Mouse (Mus musculus): ENCODE results near the gene Cd164l2. TPM values are rescaled to one million over a fixed set of nuclear protein-coding genes. Genes with fewer than 3 reads are reported as not detected.

Gene Cd164l2
- total RNA-seq, 2 experiments from 2014 or later = 1.3 to 1.5 TPM

DNA sequence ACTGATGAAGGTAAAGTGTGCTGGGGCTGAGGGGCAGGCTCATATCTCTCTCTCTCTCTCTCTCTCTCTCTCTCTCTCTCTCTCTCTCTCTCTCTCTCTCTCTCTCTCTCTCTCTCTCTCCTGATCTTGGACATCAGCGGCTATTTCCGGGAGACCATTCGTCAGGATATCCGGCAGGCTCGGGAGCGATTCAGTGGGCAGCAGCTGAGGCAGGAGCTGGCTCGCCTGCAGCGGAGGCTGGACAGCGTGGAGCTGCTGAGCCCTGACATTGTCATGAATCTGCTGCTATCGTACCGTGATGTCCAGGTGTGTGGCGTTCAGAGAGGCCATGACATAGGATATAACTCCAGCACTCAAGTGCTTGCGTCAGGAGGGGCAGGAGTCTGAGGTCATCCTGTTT, 31.6 kb downstream of the Cd164l2 start:
- DNase-seq (ENCODE audit: extremely low spot score in 1 of 2, low spot score in 2 of 2) = no peak
- intact Hi-C loops (cut with DNase I) = no loop called here

DNA sequence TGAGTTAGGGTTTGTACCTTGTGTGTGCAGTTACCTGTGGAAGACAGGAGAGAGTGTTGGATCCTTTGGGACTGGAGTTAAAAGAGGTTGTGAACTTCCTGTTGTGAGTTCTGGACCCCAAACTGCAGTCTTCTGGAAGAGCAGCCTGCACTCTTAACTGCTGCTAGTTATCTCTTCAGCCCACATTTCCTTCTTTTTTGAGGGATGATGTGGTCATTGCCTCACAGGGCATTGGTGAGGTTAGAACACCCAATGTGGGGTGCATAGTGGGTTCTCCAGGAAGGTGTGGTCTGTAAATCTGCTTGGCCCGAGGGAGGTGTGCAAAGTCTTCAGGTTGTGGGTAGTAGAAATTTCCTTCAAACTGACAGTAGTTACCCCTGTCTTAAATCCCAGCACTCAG, 32.4 kb downstream of the Cd164l2 start:
- DNase-seq (ENCODE audit: extremely low spot score in 1 of 2, low spot score in 2 of 2) = no peak
- intact Hi-C loops (cut with DNase I) = no loop called here

DNA sequence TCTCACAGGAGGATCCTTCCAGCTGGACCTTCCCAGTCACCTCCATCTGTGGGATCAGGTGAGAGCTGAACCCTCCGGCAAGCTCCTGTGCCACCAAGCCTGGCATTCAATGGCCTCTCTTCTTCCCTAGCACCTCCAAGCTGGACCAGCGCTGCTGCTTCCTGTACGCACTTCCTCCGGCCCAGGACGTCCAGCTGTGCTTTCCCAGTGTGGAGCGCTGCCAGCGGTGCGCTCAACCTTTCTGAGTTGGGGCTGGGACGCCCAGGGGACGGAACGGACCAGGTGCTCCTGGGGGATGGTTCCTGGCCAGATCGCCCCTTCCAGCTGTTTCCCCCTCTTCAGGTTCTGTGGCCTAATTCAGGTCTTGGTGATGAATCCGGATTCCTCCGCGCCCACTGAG, 35.1 kb downstream of the Cd164l2 start:
- intact Hi-C loops (cut with DNase I) = no loop called here
- peak in 1 of 2 experiments; percentile 50 for DNase-seq (ENCODE audit: extremely low spot score in 1 of 2, low spot score in 2 of 2)

DNA sequence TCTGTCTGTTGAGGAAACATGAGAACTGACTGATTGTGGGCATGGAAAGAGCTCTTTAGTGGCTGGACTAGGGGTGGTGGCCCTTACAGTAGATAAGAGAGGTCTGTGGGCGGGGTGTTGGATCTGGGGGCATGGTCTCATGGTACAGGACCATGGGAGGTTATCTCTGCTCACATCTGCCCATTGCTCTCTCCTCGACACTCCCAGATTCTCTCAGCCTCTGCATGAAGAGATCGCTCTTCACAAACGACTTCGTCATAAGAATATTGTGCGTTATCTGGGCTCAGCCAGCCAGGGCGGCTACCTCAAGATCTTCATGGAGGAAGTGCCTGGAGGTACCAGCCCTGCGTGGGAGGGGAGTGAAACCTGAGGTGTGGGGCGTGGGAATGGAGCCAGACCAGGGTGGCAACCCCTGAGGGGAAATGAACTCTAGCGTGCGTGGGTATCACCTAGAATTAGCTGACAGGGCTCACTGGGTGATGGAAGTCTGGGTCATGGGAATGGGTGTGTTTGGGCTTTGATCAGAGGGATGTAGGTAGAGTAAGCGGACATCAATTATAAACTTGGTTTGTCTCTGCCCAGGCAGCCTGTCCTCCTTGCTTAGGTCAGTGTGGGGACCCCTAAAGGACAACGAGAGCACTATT, 36.0 kb downstream of the Cd164l2 start:
- intact Hi-C loops (cut with DNase I) = no loop called here
- DNase-seq (ENCODE audit: extremely low spot score in 1 of 2, low spot score in 2 of 2) = no peak

DNA sequence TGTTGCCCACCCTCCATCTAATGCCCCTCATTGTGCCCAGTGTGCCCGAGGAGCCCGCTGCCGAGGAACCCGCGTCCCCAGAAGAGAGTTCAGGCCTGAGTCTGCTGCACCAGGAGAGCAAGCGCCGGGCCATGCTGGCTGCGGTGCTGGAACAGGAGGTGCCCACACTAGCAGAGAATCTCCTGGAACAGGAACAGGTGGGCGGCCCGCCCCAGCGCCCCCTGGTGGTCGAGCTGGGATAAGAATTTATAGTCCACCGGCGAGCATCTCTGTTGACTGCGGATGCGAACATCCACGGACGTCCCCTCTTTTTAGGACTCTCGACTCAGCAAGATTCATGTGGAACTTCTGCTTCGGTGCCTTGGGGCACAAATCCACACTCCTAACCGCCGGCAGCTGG, 38.7 kb downstream of the Cd164l2 start:
- intact Hi-C loops (cut with DNase I) = no loop called here
- DNase-seq (ENCODE audit: extremely low spot score in 1 of 2, low spot score in 2 of 2) = peak; percentile 53 to 82

DNA sequence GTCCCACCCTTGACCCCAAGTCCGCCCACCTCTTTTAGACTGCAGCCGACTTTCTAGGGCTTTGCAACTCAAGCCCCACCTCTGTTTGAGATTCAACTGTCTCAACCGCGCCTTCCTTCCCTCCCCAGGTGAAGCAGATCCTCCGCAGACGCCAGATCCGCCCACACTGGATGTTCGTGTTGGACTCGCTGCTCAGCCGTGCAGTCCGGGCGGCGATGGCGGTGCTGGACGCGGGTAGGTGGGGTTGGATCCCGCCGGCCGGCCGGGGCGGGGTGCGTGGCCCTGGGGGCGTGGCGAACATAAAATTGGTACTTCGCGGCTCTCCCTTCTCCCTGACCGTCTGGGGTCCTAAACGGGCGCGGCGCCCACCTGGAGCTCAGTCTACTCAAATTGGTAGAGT, 39.3 kb downstream of the Cd164l2 start:
- intact Hi-C loops (cut with DNase I) = no loop called here
- DNase-seq (ENCODE audit: extremely low spot score in 1 of 2, low spot score in 2 of 2) = peak in 1 of 2 experiments; percentile 49

DNA sequence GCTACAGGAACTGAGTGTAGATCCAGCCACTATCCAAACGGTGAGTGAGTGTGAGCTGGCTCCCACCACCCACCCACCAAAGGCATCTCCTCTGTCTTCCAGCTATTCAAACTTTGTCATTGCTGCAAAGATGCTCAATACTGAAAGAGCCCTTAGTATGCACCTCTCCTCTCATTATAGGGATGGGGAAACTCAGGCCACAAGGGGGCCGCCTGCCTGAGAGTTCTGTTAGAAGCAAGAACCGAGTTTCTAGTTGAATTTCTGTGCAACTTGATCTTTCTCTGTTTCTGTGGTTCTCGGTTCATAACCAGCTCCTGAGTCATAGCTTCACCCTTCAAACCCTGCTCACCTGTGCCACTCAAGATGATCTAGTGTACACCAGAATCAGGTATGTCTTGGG, 40.2 kb downstream of the Cd164l2 start:
- intact Hi-C loops (cut with DNase I) = no loop called here
- DNase-seq (ENCODE audit: extremely low spot score in 1 of 2, low spot score in 2 of 2) = no peak

DNA sequence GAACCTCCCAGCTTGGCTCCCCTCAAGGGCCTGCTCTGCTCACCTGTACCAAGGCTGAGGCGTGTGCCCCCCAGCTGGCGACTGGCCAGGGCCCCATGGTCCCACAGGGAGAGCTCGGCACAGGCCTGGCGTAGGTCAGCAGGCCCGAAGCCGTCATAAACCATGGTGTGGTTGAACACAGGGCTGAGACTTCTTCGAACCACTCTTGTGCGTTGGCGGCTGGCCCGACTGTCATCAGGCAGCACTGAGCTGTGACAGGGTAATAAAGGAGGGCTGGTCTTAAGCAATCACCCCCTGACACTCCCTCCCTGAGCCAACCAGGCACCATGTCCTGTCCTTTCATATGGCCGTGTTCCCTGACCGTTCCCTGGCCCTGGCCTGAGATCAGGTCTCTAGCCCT, 41.5 kb downstream of the Cd164l2 start:
- no peak for DNase-seq (ENCODE audit: extremely low spot score in 1 of 2, low spot score in 2 of 2)
- intact Hi-C loops (cut with DNase I) = no loop called here

DNA sequence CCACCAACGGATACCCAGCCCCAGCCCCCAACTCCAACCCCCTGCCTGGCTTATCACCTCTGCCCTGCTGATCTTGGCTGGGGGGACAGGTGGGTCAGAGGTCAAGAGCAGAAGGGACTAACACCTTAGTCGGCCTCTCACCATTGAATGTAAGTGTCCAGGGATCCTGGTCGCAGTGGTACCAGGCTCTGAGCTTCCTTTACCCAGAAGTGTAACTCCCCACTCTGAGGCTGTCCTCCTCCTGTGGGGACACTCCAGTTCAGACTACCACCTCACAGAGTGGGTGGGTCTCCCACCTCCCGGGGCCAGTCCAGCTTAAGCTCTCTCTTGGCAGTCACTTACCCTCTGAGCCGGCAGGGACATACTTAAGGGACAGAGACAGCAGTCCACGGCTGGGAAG, 43.5 kb downstream of the Cd164l2 start:
- intact Hi-C loops (cut with DNase I) = no loop called here
- DNase-seq (ENCODE audit: extremely low spot score in 1 of 2, low spot score in 2 of 2) = no peak

DNA sequence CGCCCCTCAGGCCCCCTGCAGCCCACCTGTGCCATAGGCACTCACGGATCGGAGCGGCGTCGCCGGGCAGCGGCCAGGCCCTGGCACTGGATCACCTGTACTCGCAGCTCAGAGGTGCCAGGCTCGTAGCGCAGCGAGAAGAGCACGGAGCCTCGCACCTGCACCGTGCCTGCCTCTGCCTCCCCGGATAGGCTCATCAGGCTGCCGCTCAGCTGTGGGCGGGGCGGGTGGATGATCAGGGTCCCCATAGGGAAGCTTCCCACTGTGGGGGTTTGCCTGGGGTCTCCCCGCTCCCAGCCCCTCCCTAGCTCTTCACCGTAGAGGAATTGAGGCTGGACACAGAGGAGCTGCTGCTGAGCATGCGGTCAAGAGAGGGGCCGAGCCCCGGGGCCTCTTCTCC, 44.9 kb downstream of the Cd164l2 start:
- intact Hi-C loops (cut with DNase I) = no loop called here
- DNase-seq (ENCODE audit: extremely low spot score in 1 of 2, low spot score in 2 of 2) = no peak

DNA sequence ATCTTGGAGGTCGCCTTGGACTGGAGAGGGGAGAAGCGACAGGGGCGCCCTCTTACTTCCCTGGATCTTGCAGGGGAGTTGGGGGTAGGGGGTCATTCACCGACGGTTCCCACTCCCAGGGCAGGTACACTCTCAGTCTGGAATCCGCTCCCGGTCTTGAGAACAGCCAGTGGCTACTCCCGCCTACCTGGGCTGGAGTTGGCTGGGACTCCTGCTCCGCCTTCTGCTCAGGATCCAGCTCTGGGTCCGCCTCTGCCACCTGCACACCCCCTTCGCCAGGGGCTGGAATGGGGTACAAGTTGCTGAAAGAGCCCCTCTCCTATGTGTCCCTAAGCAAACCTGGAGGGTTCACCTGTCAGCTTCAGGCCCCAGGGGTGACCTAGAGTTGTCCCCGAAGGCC, 45.3 kb downstream of the Cd164l2 start:
- DNase-seq (ENCODE audit: extremely low spot score in 1 of 2, low spot score in 2 of 2) = no peak
- intact Hi-C loops (cut with DNase I) = no loop called here

DNA sequence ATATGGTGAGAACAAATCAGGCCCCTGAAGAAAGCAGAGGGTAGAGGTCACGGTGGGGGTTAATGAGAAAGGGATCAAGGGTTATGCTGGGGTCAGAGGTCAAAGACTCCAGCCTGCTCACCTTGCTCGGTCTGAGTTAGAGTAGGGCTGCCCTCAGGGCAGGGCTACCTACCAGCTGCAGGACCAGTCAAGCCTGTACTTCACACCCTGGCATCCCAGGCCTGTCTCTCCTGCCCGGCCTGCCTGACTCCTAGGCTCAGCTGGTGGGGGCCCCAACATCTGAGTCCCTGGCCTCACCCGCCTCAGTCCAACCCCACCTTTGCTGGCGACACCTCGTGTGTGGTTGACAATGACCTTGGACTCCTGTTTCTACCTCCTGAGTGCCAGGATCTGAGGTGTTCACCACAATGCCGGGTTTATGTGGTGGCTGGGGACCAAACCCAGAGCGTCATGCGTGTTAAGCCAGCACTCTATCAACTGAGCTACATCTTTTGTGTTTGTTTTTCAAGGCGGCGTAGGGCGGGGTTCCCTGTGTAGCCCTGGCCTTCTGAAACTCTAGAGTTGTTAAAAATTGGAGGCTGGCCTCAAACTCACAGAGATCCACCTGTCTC, 46.0 kb downstream of the Cd164l2 start:
- intact Hi-C loops (cut with DNase I) = no loop called here
- DNase-seq (ENCODE audit: extremely low spot score in 1 of 2, low spot score in 2 of 2) = no peak

DNA sequence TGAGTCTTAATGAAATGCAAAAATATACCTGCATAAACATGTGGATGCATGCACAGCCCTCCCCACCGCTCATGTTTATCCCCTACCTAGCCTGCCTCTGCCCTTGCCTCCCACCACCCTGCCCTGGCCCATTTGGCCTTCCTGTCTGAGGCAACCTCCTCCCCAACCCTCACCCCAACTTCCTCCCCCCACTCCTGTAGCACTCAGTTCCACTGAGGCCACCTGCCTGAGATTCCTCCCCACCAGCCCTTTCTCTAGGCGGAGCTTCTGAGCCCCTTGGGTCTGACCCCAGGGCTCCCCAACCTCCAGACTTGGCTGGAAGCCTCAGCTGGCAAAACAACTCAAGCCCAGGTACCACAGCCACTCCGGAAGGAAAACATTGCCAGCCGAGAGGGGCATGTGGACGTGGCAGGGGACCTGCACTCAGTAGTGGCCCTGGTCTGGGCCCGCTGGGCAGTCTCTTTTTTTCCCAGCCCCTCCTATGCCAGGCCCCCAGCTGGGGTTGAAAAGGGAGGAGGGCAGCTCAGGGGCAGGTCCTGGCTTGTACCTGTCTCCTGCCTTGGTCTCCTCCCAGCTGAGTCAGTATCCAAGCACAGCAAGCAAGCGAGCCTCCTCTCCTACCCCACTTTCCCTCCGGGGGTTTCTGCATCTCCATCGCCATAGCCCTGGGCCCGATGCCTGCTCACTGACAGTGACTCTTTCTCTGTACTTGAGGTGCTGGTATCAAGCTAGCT, 49.9 kb downstream of the Cd164l2 start:
- DNase-seq (ENCODE audit: extremely low spot score in 1 of 2, low spot score in 2 of 2) = no peak
- intact Hi-C loops (cut with DNase I) = no loop called here

DNA sequence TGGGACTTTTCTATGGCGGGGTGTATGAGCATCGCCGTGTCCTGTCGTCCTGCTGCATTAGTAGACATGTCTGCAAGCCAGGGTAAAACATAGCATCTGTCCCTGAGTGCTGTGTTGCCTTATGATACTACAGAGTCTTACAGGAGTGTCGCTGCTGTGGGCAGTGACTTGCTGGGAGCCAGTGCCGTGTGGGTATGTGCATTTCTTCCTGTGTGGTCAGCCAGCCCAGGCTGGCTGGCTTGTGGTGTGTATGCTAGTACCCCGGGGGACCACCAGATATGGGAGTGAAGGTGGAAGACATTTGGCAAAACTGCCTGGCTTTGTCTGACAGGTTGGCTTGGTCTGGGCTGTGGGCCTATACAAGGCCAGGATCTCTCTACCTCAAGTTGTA, 50.4 kb downstream of the Cd164l2 start:
- no peak for DNase-seq (ENCODE audit: extremely low spot score in 1 of 2, low spot score in 2 of 2)
- intact Hi-C loops (cut with DNase I) = no loop called here

DNA sequence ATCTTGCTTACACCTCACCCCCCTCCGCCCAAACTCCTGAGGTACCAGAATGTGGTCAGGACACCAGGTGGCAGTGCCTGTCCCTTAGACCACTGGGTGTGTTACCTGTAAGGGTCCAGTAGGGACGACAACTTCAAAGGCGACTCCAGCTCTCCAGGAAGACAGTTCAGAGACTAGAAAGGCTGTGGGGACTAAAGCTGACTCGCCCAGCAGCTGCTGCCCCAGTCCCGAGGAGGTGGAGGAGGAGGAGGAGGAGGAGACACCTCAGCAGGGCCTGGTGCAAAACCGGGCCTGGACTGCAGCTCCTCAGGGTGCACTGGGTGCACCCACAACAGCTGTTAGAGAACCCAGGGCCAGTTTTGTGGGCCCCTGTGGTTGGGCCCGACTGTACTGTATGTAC, 51.0 kb downstream of the Cd164l2 start, which contains the start of gene Sytl1:
Gene Sytl1 (minus strand): TSS at position 232 of the 400 bp plus-strand sequence.
- DNase-seq (ENCODE audit: extremely low spot score in 1 of 2, low spot score in 2 of 2) = no peak
- intact Hi-C loops (cut with DNase I) = no loop called here

DNA sequence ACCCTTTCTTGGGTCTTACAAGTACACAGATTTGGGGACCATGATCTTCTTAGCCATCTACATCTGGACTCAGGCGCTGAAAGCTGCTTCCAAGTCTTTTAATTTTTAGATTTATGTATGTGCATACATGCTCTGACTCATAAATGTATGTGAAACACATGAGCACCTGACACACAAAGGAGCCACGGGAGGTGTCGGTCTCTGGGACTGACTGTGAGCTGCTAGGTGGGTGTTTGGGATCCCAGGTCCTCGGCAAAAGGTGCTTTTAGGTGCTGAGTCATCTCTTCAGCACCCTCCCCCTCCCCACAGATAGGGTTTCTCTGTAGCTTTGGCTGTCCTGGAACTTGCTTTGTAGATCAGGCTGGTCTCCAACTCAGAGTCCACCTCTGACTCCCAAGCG, 51.8 kb downstream of the Cd164l2 start:
- DNase-seq (ENCODE audit: extremely low spot score in 1 of 2, low spot score in 2 of 2) = no peak
- intact Hi-C loops (cut with DNase I) = no loop called here

DNA sequence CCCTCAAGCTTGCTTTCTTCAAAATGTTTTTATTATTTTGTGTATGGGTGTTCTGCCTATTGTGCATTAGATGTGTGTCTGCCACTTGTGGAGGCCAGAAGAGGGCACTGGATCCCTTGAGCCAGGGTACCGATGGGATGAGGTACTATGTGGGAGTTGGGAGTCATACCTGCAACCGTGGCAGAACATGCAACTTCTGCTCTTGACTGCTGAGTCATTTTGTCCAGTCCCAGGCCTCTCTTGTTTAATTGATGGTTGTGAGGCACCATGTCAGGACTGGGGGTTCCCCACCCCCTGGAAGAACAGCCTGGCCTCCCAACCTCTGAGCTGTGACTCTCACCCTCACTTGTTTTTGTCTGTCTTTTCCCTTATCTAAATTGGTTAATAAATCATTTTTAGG, 52.6 kb downstream of the Cd164l2 start:
- intact Hi-C loops (cut with DNase I) = no loop called here
- DNase-seq (ENCODE audit: extremely low spot score in 1 of 2, low spot score in 2 of 2) = no peak

DNA sequence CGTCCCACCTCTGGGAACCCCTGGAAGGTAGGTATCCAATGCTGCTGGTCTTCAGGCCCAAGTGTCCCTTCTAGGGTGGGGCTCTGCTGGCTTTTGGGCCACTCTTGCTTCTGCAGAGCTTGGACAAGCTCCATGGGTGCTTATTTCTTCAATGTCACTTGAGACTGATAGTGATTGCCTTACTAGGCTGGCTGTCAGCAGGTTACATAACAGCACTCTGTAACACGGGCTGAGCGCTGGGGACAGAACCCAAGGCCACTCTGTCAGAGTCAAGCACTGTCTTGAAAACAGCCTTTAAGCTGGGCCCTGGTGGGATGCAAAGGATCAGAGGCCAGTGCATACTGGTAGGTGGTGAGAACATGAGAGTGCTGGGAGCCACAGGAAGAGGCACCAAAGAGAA, 53.4 kb downstream of the Cd164l2 start:
- DNase-seq (ENCODE audit: extremely low spot score in 1 of 2, low spot score in 2 of 2) = no peak
- intact Hi-C loops (cut with DNase I) = no loop called here

DNA sequence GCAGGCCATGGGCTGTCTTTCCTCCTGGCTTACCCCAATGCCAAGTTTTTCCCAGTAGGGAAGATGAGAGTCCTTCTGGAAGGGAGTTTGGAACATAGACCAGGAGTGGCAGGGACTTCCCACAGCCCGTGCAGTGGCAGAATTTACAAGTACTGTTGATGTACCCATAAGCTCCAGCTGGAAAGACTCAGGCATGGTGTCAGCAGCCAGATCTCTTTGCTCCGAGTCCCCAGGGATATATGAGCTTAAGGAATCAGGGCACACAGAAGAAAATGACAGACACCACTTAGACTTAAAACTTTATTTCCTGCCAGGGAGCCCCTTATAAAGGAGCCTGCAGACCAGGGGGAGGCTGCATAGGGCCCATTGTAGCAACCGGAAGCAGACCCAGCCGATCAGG, 53.8 kb downstream of the Cd164l2 start:
- intact Hi-C loops (cut with DNase I) = no loop called here

DNA sequence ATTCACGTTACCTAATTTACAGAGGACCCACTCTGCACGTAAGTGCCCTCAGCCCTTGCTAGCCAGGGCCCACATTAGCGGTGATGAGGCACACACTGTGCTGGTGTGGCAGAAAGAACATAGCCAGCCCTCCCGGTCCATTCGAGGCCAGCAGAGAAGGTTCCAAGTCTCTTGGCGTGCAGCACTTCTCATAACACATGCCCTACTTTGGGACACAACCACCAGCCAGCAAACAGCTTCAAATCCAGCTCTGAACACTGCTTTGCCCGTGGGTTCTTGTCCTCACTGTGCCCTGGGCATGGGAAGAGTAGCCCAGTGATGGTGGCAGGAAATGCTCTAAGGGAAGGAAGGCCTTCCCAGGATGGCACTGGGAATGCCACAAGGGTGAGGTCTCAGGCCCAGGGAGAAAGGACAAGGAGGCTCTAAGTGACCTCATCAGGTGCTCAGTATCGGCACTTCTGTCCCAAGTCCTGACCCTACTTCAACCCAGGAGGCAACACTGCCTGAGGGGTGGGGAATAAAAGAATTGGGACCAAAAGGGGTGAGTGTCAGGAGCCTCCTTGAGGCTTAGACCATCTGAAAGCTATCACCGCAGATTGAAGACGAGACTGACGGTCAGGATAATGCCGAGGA, 54.4 kb downstream of the Cd164l2 start:
- no peak for DNase-seq (ENCODE audit: extremely low spot score in 1 of 2, low spot score in 2 of 2)
- intact Hi-C loops (cut with DNase I) = no loop called here

More for the DNA sequence above, 53.8 kb downstream of the Cd164l2 start:
- no peak for DNase-seq (ENCODE audit: extremely low spot score in 1 of 2, low spot score in 2 of 2)

All from left cerebral cortex, postnatal 10 days (tissue).